In the genomic region with DNA sequence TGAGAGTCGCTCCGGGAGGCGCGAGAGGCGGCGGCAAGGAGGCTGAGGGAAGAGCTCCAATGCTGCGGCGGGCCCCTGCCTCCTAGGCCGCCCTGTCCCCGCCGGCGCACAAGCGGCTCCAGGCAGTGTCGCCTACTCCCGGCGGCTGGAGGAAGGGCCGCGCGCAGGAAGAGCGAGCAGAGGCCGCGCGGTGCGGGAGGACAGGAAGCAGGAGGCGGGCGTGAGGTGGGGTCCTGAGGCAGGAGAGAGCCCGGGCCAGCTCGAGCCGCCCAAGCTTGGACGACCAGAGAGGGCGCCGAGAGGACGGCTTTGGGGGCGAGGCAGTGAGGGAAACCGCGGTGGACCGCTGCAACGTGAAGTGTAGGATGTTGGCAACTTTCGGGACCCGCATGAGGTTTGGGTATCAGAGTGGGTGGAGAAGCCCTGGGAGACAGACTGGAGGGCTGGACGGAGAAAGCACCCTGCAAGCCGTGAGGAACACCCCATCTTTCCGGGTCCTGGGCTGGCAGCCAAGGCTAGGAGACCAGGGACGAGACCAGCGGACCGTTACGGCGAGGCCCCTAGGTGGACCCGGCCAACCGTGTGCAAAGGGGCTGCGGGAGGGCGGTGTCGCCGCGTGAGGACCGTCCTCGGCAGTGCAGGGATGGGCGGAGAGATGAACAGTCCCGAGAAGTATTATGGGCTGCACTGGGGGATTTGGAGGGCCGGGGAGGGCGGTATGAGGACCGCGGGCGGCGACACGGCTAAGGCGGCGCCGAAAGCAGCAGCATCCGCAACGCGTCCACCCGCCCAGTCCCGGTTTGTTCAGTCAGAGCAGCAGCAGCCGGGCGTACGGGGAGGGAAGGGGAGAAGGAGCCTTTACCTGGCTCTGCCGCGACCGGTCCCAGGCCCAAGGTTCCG, we compare ENCODE assay signal across 8 mouse cellular contexts. TPM values are rescaled to one million over a fixed set of nuclear protein-coding genes. Genes with fewer than 3 reads are reported as not detected.
A peak's percentile ranks its signal among the peaks of the same experiment; 100 is the strongest.
DNase-seq lines count a peak whose midpoint lies in the region; ATAC-seq and TF ChIP-seq lines count a peak whose summit lies in the region.

No protein-coding gene starts in this region.

- no peak; the same call in 1 of the 2 replicates for TF ChIP-seq POLR2A in cortical plate, adult 2 months (IDR thresholded peaks at IDR 0.05; ENCODE audit: extremely low read depth, insufficient read depth, low read length)

- H3K4me3 ChIP-seq in cortical plate, adult 2 months (ENCODE audit: insufficient read depth, low read length), result peak overlapping the region; percentile 93
- peak overlapping the region; percentile 87 for H3K4me3 ChIP-seq in limb, embryonic 15.5 days
- peak overlapping the region; percentile 68 for H3K4me3 ChIP-seq in midbrain, embryonic 15.5 days

- WGBS in limb, embryonic 15.5 days, result under 1% methylated on average over 72 of the region's 81 CpGs
- WGBS in midbrain, embryonic 15.5 days, result under 1% methylated on average over 68 of the region's 81 CpGs

- peaks cover 3% of the 10 kb centered on the region for H3K4me1 ChIP-seq in cortical plate, adult 2 months (ENCODE audit: control insufficient read depth, insufficient read depth, low read length)
- H3K4me1 ChIP-seq in limb, embryonic 15.5 days, result peaks cover 35% of the 10 kb centered on the region
- H3K4me1 ChIP-seq in midbrain, embryonic 15.5 days, result peaks cover 37% of the 10 kb centered on the region

- no peaks in the 10 kb centered on the region for H3K27me3 ChIP-seq in limb, embryonic 15.5 days
- H3K27me3 ChIP-seq in midbrain, embryonic 15.5 days (replicated peaks), result no peaks in the 10 kb centered on the region

- H3K27ac ChIP-seq in cortical plate, adult 2 months (ENCODE audit: insufficient read depth, low read length), result peak overlapping the region; percentile 79
- H3K27ac ChIP-seq in limb, embryonic 15.5 days, result peak overlapping the region; percentile 98
- peak overlapping the region; percentile 91 for H3K27ac ChIP-seq in midbrain, embryonic 15.5 days

- H3K4me2 ChIP-seq in limb, embryonic 15.5 days, result peak overlapping the region; percentile 90
- peak overlapping the region; percentile 90 for H3K4me2 ChIP-seq in midbrain, embryonic 15.5 days

- peak; percentile 75 for DNase-seq in kidney, adult 18-20 months
- DNase-seq in kidney, adult 11 months, result no peak
- peak; percentile 76 for DNase-seq in gastrocnemius, postnatal 10 days
- peak; percentile 77 for DNase-seq in induced T-regulatory cell, adult 2 months (ENCODE audit: low read depth)
- peak; percentile 52 to 54 for DNase-seq in spleen, postnatal 36 days (ENCODE audit: low spot score in 2 of 2)

- H3K9ac ChIP-seq in limb, embryonic 15.5 days, result peak overlapping the region; percentile 78
- peak overlapping the region; percentile 76 for H3K9ac ChIP-seq in midbrain, embryonic 15.5 days

- TF ChIP-seq CTCF in cortical plate, adult 2 months (IDR thresholded peaks at IDR 0.05; ENCODE audit: extremely low read depth, insufficient read depth, low read length), result no peak

- H3K9me3 ChIP-seq in limb, embryonic 15.5 days, result no peaks in the 10 kb centered on the region
- no peaks in the 10 kb centered on the region for H3K9me3 ChIP-seq in midbrain, embryonic 15.5 days

- peak; percentile 26 for ATAC-seq in limb, embryonic 15.5 days (ENCODE audit: insufficient number of reproducible peaks, low FRiP score, low TSS enrichment, low read depth)
- peak; percentile 2 for ATAC-seq in midbrain, embryonic 15.5 days (replicated peaks)

- no peaks in the 10 kb centered on the region for H3K36me3 ChIP-seq in limb, embryonic 15.5 days
- no peaks in the 10 kb centered on the region for H3K36me3 ChIP-seq in midbrain, embryonic 15.5 days (replicated peaks)

RNA-seq across cellular contexts. Expression of a gene that starts 0.5 kb away (rescaled TPM):
- polyA plus RNA-seq in cortical plate, adult 2 months (2012; rRNA removed), result 41.2 and 42.8 TPM in 2 replicates
- total RNA-seq in gastrocnemius, postnatal 10 days (2021), result 10 to 100 TPM; 43.7 to 53.7 TPM
- 17.0 and 18.6 TPM in 2 replicates for polyA plus RNA-seq in limb, embryonic 15.5 days (2015; fragmentation: Nextera tagmentation; extraction: Ambion mirVana)
- polyA plus RNA-seq in midbrain, embryonic 15.5 days (2015; fragmentation: Nextera tagmentation; extraction: Ambion mirVana), result 24.5 and 25.3 TPM in 2 replicates

RNA-seq across cellular contexts. Expression of a gene that starts 1.1 kb away (rescaled TPM):
- polyA plus RNA-seq in cortical plate, adult 2 months (2012; rRNA removed), result 1.0 and 1.2 TPM in 2 replicates
- 1 to 10 TPM; 1.0 to 1.4 TPM for total RNA-seq in gastrocnemius, postnatal 10 days (2021)
- polyA plus RNA-seq in limb, embryonic 15.5 days (2015; fragmentation: Nextera tagmentation; extraction: Ambion mirVana), result 2.4 TPM in 2 replicates
- polyA plus RNA-seq in midbrain, embryonic 15.5 days (2015; fragmentation: Nextera tagmentation; extraction: Ambion mirVana), result 1.1 and 1.4 TPM in 2 replicates
